In genomic region chr10:82241401-82241788, GRCm38 (mm10) we compare ENCODE assay signal across 7 mouse cellular contexts. TPM values are rescaled to one million over a fixed set of nuclear protein-coding genes. Genes with fewer than 3 reads are reported as not detected.
DNase-seq lines count a peak whose midpoint lies in the region; ATAC-seq and TF ChIP-seq lines count a peak whose summit lies in the region.

No protein-coding gene starts in this region.

- H3K4me2 ChIP-seq in embryonic facial prominence, embryonic 15.5 days (replicated peaks), result peak overlapping the region; percentile 55
- peak overlapping the region; percentile 54; the same call in 1 of the 2 replicates for H3K4me2 ChIP-seq in limb, embryonic 11.5 days (ENCODE audit: low read depth, severe bottlenecking)
- peak overlapping the region; percentile 66 for H3K4me2 ChIP-seq in neural tube, embryonic 15.5 days

- intact Hi-C loops in gastrocnemius, postnatal 14 days (cut with DNase I; ENCODE audit: low total_unique reads), result no loop called here

- WGBS in lung, adult 2 months, result 68% methylated on average over 5 of the region's 5 CpGs
- WGBS in embryonic facial prominence, embryonic 15.5 days, result 69% methylated on average over 5 of the region's 5 CpGs
- WGBS in limb, embryonic 11.5 days, result 71% methylated on average over 5 of the region's 5 CpGs
- 67% methylated on average over 5 of the region's 5 CpGs for WGBS in neural tube, embryonic 15.5 days

- TF ChIP-seq CTCF in lung, adult 2 months (IDR thresholded peaks at IDR 0.05; ENCODE audit: insufficient read depth, low read length), result no peak

- peaks cover 3% of the 10 kb centered on the region for H3K4me1 ChIP-seq in lung, adult 2 months (ENCODE audit: control insufficient read depth, insufficient read depth, low read length)
- no peaks in the 10 kb centered on the region; the same call in 1 of the 2 replicates for H3K4me1 ChIP-seq in embryonic facial prominence, embryonic 15.5 days
- 0 out of 2 replicates have a peak, but pooled peaks cover 3% of the 10 kb centered on the region for H3K4me1 ChIP-seq in limb, embryonic 11.5 days (ENCODE audit: control insufficient read depth, insufficient read depth, low read length)
- peaks cover 15% of the 10 kb centered on the region for H3K4me1 ChIP-seq in neural tube, embryonic 15.5 days

- DNase-seq in lung, adult 2 months, result no peak
- no peak for DNase-seq in lung, postnatal 4 days
- DNase-seq in limb, embryonic 11.5 days (ENCODE audit: low spot score), result no peak
- no peak for DNase-seq in adrenal gland, postnatal 25 days
- no peak for DNase-seq in gastrocnemius, postnatal 14 days

- peak overlapping the region; percentile 59; the same call in 1 of the 2 replicates for H3K9ac ChIP-seq in embryonic facial prominence, embryonic 15.5 days
- H3K9ac ChIP-seq in limb, embryonic 11.5 days (ENCODE audit: low read length), result no peak overlapping the region
- peak overlapping the region; percentile 87 for H3K9ac ChIP-seq in neural tube, embryonic 15.5 days (replicated peaks)

- H3K27ac ChIP-seq in embryonic facial prominence, embryonic 15.5 days (replicated peaks), result no peak overlapping the region; the same call in 1 of the 2 replicates
- H3K27ac ChIP-seq in limb, embryonic 11.5 days (replicated peaks; ENCODE audit: low read depth, low read length), result no peak overlapping the region
- peak overlapping the region; percentile 89 for H3K27ac ChIP-seq in neural tube, embryonic 15.5 days (replicated peaks)

- peaks cover 18% of the 10 kb centered on the region; the same call in 1 of the 2 replicates for H3K9me3 ChIP-seq in embryonic facial prominence, embryonic 15.5 days (replicated peaks)
- no peaks in the 10 kb centered on the region; the same call in 1 of the 2 replicates for H3K9me3 ChIP-seq in limb, embryonic 11.5 days (ENCODE audit: control insufficient read depth, low read length)
- H3K9me3 ChIP-seq in neural tube, embryonic 15.5 days (replicated peaks), result peaks cover 13% of the 10 kb centered on the region

- peak; percentile 27; the same call in 1 of the 2 replicates for ATAC-seq in embryonic facial prominence, embryonic 15.5 days (ENCODE audit: insufficient number of reproducible peaks, low FRiP score, low TSS enrichment, low read depth)
- ATAC-seq in limb, embryonic 11.5 days (ENCODE audit: insufficient number of reproducible peaks, low FRiP score, low TSS enrichment, low read depth), result no peak
- no peak for ATAC-seq in neural tube, embryonic 15.5 days (ENCODE audit: low FRiP score)

- TF ChIP-seq POLR2A in lung, adult 2 months (IDR thresholded peaks at IDR 0.05; ENCODE audit: borderline replicate concordance, extremely low read depth, low read depth, low read length), result no peak

- H3K27me3 ChIP-seq in embryonic facial prominence, embryonic 15.5 days, result no peaks in the 10 kb centered on the region
- H3K27me3 ChIP-seq in limb, embryonic 11.5 days (ENCODE audit: control insufficient read depth, insufficient read depth, low read length), result no peaks in the 10 kb centered on the region
- H3K27me3 ChIP-seq in neural tube, embryonic 15.5 days (replicated peaks), result 0 out of 2 replicates have a peak, but pooled peaks cover 3% of the 10 kb centered on the region

- peak overlapping the region; percentile 93 for H3K4me3 ChIP-seq in lung, adult 2 months (replicated peaks; ENCODE audit: extremely low read depth, low read depth, low read length)
- peak overlapping the region; percentile 69 for H3K4me3 ChIP-seq in embryonic facial prominence, embryonic 15.5 days (replicated peaks)
- peak overlapping the region; percentile 83 for H3K4me3 ChIP-seq in limb, embryonic 11.5 days (ENCODE audit: low read depth, low read length)
- H3K4me3 ChIP-seq in neural tube, embryonic 15.5 days (replicated peaks), result peak overlapping the region; percentile 63

- peaks cover 11% of the 10 kb centered on the region for H3K36me3 ChIP-seq in embryonic facial prominence, embryonic 15.5 days
- H3K36me3 ChIP-seq in limb, embryonic 11.5 days (ENCODE audit: control insufficient read depth, insufficient read depth, low read length), result peaks cover 2% of the 10 kb centered on the region; the same call in 1 of the 2 replicates
- H3K36me3 ChIP-seq in neural tube, embryonic 15.5 days, result peaks cover 12% of the 10 kb centered on the region

RNA-seq across cellular contexts. Expression of gene Zfp938, which starts 0.3 kb away (rescaled TPM):
- polyA plus RNA-seq in lung, adult 2 months (2012; rRNA removed), result 0.51 and 1.3 TPM in 2 replicates
- 15.2 and 15.9 TPM in 2 replicates for polyA plus RNA-seq in embryonic facial prominence, embryonic 15.5 days (2015; fragmentation: Nextera tagmentation; extraction: Ambion mirVana)
- polyA plus RNA-seq in limb, embryonic 11.5 days (2014; fragmentation: Nextera tagmentation; extraction: Ambion mirVana), result 15.8 and 15.9 TPM in 2 replicates
- 29.1 and 32.5 TPM in 2 replicates for polyA plus RNA-seq in neural tube, embryonic 15.5 days (2015; fragmentation: Nextera tagmentation; extraction: Ambion mirVana)
- 6.4 and 7.0 TPM in 2 replicates for total RNA-seq in adrenal gland, postnatal 25 days (2021)
- total RNA-seq in gastrocnemius, postnatal 14 days (2021), result 1 to 10 TPM; 5.7 to 6.8 TPM
